Mouse (Mus musculus) R1 (cell line): ENCODE measurements at regions not wholly inside any gene's neighbourhood (a gene's known extent, or its start where the extent isn't known, plus 50 kb on each side); places are given as distances from the start of the nearest gene placed in this dataset.
A peak's percentile ranks its signal among the peaks of the same experiment; 100 is the strongest.

Experiments
- DNase-seq: peaks from one replicate; pipeline ENCODE4 v3.0.0-alpha.2; 2018; ENCODE audit warnings: low read depth, low spot score

- DNase-seq: peak; percentile 14
Measured at GRCm38 (mm10) chr9:31582947-31583346, 118.7 kb upstream of the Tmem45b start.

GRCm38 (mm10) chr9:31578506-31579173 is 114.4 kb upstream of the Tmem45b start:
- no peak for DNase-seq

GRCm38 (mm10) chr9:31577066-31577465 is 112.8 kb upstream of the Tmem45b start:
- peak; percentile 39 for DNase-seq

- DNase-seq: no peak
Measured at GRCm38 (mm10) chr9:31567029-31567428, 102.8 kb upstream of the Tmem45b start.

- no peak for DNase-seq
Measured at GRCm38 (mm10) chr9:31566257-31567007, 102.2 kb upstream of the Tmem45b start.

GRCm38 (mm10) chr9:31564996-31565773 is 100.9 kb upstream of the Tmem45b start:
- no peak for DNase-seq

GRCm38 (mm10) chr9:31563541-31563940 is 99.3 kb upstream of the Tmem45b start:
- DNase-seq: no peak

- DNase-seq: no peak
Measured at GRCm38 (mm10) chr9:31560226-31560556, 95.9 kb upstream of the Tmem45b start.

GRCm38 (mm10) chr9:31559506-31560225 is 95.4 kb upstream of the Tmem45b start:
- DNase-seq: peak; percentile 83

- DNase-seq: no peak
Measured at GRCm38 (mm10) chr9:31543691-31544052, 79.4 kb upstream of the Tmem45b start.

- peak; percentile 88 for DNase-seq
Measured at GRCm38 (mm10) chr9:31542909-31543690, 78.8 kb upstream of the Tmem45b start.

- DNase-seq: no peak
Measured at GRCm38 (mm10) chr9:31541615-31542191, 77.4 kb upstream of the Tmem45b start.

- no peak for DNase-seq
Measured at GRCm38 (mm10) chr9:31538458-31539210, 74.4 kb upstream of the Tmem45b start.

GRCm38 (mm10) chr9:31529021-31529420 is 64.8 kb upstream of the Tmem45b start:
- no peak for DNase-seq

GRCm38 (mm10) chr9:31527216-31527615 is 63.0 kb upstream of the Tmem45b start:
- DNase-seq: no peak
